Mouse (Mus musculus): ENCODE results near the gene Klhl42. TPM values are rescaled to one million over a fixed set of nuclear protein-coding genes. Genes with fewer than 3 reads are reported as not detected.
A peak's percentile ranks its signal among the peaks of the same experiment; 100 is the strongest.

Klhl42 gene
- total RNA-seq, 2 experiments from 2014 or later, result 19.6 to 20.7 TPM

DNA sequence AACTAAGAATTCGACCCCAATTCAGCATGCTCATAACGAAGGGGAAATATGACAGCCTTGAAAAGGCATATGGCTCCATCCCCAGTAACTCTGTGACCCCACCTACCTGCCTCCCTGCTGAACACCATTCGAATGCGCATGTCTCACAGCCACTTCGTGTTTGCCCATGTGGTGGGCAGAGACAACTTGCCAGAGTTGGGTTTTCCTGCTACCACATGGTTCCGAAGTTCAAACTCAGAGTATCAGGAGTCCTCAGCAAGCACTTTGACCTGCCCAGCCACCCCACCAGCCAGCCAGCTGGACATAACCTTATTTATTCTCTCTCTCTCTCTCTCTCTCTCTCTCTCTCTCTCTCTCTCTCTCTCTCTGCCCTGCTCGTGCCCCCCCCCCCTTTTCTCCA lies 3.4 kb upstream of the Klhl42 start:
- no peak for DNase-seq

DNA sequence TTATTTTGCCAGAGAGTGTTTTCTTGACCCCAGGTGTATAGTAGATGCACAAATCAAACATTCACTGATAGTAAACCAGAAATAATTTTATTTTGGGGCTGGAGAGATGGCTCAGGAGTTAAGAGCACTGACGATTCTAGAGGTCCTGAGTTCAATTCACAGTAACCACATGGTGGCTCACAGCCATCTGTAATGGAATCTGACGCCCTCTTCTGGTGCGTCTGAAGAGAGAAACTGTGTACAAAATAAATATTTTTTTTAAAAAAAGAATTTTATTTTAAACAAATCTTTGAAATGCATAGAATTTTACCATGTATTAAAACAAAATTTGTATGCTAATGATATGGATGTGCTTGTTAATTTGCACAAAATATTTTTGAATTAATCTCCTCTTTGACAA lies 2.7 kb upstream of the Klhl42 start:
- DNase-seq, result no peak

DNA sequence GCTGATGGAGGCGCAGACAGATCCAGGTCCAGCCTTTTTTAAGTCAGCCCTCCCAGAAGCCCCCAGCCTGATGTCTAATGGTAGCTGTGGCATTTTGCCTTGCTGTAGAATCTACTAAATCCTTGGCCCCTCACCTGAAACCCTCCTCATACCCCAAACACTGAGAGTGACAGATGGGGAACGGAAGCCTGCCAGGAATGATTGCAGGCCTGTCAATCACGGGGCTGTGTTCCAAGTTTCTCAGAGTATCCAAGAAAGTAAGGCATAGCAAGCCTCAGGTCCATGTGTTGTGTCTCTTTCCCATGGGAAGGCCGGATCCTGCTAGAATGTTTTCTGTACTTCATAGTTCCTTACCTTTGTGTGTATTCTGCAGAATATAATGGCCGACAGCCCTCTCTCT lies 988 bp upstream of the Klhl42 start:
- DNase-seq, result peak in 1 of 2 experiments; percentile 23

DNA sequence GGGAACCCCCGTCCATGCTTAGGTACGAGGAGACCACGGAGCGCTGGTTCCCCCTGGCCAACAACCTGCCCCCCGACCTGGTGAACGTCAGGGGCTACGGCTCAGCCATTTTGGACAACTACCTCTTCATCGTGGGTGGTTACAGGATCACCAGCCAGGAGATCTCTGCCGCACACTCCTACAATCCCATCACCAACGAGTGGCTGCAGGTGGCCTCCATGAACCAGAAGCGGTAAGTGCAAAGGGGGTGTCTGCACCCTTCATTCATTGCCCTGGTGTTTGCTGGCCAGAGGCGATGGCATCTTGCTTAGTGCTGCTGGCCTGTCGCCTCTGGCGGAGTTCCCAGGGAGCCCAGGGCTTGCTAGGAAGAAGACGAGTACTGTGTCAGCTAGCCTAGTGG lies 957 bp downstream of the Klhl42 start:
- DNase-seq, result peak; percentile 40 to 43

DNA sequence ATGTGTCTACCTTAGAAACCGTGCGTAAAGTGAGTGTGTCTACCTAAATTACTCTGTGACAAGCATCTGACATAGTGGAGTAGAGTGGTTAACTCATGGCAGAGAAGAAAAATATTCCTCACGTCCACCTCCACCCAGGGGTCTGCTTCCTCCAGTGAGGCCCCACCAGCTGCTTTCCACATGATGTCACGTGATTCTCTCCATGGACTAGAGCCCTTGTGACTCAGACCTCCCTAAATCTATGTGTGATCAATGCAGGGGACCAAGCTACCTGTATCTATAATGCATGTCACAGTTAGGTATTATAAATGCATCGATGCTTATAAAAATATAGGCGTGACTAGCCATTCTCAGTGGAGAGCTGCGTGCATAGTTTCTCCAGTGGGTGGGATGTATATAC lies 3.6 kb downstream of the Klhl42 start:
- no peak for DNase-seq

DNA sequence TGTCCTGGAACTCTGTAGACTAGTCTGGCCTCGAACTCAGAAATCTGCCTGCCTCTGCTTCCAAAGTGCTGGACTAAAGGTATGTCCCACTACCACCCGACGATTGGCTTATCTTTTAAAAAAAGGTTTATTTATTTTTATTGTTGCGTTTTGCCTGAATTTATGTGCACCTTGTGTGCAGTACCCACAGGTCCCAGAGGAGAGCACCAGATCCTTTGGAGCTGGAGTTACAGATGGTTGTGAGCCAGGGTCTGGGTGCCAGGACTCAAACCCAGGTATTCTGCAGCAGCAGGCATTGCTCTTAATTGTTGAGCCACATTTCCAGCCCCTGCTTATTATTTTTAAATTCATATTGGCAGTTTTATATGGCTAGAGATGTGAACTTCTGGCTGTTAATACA lies 4.9 kb downstream of the Klhl42 start:
- no peak for DNase-seq

DNA sequence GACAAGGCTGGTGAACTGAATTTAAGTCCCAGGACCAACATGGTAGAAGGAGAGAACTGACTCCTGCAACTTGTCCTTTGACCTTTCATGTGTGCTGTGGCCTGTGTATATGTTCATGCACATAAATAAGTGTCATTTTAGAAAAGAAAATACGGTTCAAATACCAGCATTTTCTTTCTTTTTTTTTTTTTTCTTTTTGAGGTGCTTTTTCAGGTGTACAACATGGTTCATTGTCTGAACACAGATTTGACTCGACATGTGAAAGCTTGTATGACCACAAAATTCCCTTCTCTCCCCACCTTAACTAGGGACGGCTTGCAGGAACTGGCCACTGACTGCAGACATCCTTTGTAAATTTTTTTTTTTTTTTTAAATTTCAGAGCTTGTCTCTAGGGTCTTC lies 5.8 kb downstream of the Klhl42 start:
- DNase-seq, result no peak

DNA sequence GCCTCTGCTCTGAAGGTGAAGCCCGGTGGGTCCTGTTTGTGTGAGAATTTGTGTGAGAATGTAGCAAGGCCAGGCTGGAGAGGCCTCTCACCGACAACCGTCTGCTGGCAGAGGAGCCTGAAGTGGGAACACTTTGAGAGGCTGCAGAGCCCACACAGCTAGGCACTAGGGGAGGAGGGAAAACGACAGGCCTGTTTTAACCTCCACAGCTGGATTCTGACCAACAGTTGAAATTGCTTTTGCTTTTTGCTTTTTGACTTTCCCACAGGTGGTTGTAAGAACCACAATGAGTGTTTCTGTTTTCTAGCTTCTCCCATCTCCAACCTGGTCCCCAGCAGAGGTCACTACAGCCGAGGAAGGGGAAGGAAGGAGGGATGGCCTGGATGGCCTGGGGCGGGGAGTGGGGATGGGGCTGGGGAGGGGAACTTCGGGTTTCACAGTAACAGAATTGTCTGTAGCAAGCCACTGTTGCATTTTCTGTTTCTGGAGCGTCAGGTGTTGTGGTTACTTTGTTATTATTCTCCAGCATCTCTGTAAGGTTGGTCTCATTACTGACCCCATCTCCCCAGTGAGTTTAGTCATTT lies 6.3 kb downstream of the Klhl42 start:
- DNase-seq, result no peak

DNA sequence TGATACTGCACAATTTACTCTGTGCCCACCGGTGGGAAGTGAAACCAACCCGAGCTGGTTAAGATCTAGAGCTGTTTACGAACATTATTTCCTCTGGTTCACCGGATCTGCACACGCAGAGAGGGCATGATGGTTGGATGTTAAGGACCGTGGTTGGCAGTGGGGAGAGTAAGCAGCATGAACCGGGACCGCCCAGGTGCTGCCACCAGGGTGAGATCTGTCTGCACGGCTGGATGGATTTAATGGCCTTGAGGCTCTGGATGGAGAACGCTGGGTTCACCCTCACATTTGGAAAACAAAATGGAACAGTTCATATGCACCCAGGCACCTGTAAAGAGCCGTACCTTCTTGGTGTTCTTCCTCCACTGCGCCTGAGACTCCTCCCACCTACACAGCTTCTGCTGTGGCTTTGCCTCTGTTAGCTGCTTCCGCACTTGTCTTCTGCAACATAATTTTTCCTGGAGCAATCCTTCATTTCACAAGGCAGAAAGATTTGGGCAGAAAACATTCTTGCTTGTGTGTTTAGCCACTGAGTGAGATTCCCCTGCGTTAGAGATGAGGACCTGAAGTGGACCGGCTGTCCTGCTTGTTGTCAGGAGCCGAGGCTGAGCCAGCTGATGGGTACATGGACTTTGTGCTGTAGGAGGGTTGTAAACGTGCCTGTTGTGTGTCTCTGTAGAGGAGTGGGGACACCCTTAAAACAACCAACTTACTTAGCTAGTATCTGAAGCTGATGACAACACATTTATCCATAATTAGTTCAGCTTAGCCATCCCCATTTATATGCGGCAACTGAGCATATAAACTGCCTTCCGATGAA lies 8.5 kb downstream of the Klhl42 start:
- DNase-seq, result no peak

DNA sequence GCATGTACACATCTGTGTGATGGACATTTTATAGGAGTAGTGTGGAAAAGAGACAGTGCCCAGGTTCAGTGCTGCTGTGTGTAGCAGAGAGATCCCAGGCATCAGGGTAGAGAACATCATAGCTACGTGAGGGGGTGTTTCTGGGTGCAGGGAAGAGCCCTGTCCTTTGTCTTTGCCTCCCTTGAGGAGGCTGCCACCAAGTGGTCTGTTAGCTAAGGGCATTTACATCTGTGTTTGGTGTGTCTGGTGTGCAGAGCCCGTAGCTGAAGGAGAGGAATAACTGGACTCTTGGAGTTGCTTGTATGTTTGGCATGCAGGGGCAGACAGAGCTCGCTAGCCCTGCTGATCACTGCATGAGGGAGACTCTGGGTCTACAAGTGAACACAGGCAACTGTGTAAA lies 11.1 kb downstream of the Klhl42 start:
- DNase-seq, result no peak

DNA sequence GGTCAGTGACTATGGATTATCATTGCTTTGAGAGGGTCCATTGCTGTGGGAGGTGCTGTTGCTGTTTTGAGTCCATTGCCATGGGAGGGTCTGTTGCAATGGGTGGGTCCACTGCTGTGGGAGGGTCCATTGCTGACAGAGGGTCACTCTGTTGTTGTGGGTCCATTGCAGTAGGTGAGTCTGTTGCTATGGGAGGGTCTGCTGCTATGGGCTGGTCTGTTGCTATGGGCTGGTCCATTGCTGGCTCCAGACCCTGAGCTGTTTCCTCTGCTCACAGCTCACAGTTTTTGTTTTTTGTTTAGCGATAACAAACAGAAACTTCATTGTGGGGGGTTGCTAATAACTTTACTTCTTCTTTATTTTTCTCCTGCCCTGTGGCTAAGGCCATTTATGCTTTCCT lies 14.3 kb downstream of the Klhl42 start:
- no peak for DNase-seq

DNA sequence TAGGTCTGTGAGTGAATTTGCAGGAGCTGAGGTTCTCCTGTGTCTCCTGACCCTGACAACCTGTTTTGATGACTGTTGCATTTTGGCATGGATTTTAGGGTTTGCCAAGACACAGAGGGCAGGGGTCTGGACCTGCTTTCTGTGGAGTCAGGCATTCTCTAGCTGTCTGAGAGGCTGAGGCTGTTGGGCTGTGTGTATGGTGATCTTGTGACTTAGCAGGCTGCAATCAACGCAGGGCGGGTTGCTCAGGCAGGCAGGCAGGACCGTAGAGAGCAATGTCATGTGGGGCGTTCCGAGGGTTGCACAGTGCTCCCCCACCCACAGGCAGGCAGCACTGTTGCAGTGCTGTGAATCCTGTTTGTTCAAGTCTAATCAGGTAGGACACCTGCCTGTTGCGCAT lies 15.5 kb downstream of the Klhl42 start:
- DNase-seq, result no peak

DNA sequence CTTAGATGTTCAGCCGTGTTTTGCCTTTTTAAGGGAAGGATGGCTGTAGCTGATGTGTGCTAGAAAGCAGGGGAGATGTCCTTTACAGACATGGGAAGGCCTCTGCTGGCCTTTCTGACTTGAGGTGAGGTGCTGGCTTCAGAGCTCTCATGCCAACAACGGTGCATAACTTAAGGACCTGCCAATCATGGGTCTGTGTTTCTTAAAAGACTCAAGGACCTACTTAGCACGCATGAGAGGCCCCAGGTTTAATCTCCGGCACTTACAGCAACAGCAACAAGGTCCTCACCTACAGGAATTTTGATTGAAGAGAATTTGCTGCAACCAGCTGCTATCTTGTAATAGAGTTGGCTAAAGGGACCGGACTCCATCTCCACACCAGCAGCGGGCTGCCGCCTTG lies 18.1 kb downstream of the Klhl42 start:
- no peak for DNase-seq

DNA sequence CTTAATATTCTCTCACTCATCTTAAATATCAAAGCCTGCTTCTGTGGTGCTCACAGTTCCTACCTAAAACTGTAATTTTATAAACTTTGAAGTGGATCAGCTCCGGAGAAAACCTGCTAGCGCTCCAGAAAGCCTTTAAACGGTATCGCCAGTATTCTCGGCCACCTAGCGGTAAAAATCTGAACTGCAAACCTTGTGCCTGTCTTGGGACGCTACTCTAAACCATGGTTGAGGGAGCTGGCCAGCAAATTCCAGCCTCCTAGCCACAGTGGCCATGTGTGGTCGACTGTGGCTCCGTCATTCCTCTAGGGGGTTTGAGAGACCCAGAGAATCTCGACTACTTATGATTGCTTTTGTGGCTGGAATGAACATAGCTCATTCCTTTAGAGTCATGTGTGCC lies 25.4 kb downstream of the Klhl42 start:
- DNase-seq, result peak; percentile 60 to 76

DNA sequence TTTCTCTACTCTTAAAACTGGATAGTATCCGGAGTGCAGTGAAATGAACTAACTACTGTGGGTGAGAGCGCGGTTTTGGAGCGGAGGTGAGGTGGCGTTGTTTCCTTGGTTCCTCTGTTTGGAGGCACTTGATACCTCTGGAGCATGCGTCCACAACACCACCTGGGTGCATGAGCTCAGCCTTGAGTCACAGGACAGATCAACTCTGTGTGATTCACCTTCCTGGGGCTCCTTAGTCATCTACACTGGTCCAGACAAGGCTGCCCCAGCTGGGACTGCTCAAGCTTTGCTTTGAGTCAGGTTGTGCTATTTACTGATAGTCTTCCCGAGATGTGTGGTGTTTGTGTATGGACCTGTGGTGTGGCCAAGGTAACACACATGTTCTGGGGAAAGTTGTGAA lies 26.6 kb downstream of the Klhl42 start:
- DNase-seq, result no peak

DNA sequence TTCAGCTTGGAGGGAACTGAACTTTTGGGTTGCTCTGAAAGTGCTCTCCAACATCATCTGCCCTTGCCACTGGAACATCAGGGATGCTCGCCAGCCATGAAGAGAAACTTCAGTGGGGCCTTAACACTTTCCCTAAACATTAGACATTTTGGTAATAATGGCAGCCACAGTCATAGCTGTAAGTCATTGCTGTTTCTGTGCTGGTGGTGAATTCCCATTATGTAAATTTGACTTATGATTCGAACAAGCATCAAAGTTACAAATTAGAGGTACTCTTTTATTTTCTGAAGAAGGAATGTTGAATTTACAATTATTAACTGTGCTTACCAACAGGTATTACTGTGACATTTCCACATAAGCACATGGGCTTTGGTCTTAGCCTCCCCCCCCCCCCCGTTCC lies 27.0 kb downstream of the Klhl42 start:
- no peak for DNase-seq

DNA sequence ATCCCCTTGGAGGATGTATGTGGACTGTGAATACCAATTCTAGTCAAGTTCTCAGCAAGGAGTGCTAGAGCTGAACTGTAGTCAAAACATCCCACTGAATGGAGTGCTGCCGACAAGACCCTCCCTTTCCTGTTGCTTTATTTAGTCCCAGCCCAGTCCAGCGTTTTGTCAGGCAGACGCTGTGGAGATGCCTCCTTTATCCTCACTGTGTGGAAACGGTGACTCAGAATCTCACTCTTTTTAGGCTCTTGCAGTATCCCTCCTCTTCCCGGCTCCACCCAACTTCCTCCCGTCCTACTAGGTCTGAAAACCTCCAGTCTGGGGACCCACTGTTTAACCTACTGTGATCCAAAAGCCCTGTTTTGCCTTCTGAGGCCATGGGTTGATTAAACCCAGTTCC lies 30.1 kb downstream of the Klhl42 start:
- no peak for DNase-seq

DNA sequence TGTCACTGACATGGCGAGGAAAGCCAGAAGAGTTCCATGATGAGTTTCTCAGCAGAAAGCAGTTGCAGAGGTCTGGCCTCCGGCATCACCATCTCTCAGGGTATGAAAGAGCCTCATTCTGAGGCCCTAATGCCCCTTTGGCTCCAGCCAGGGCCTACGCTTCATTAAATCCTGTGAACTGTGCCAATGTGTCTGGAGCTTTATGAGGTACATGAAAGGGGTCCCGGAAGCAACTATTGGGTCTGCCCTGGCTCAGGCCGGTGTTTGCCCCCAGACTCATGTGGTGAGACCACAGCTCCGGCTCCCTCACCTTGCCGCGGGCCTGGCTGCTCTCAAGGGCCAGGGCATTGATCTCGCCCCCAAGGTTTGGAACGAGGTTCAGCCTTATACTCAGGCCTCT lies 36.1 kb downstream of the Klhl42 start:
- no peak for DNase-seq

DNA sequence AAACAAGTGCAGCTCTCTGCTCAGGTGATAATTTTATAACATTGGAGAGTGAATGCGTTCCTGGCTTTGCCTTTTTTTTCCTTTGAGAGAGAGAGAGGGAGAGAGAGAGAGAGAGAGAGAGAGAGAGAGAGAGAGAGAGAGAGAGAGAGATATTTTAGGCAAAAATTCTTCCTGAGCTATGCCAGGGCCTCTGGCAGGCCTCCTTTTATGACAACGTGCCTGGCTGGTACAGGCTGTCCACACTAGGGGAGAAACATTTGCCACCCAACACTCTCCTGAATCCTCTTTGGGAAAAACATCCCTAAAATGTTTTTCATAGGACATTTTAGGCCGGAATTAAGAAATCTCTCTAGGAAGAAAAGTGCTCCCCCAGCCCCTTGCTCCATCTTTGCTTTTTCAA lies 47.1 kb downstream of the Klhl42 start:
- DNase-seq, result no peak

DNA sequence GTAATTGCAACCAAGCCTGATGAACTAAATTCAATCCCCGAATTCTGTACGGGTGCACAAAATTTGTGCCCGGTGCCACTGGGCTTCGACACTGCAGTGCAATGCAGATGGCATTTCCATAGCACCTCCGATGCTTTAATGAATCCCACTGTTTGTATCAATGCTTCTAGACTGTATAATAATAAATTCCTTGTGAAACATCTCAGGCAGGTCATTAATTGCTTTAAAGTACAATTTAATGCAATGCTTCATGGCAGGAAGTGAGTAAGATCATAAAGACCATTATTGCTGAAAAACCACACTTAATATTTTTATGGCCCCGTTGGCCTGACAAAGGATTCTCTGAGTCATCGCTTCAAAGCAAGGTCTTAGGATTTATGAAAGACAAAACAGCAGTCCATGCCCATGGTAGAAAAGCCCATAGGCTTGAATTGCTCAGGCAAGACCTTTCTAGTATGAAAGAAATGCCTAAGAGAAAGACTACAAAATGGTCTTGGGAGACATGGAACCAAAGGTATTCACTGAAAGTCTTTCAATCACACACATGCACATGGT lies 49.5 kb downstream of the Klhl42 start:
- DNase-seq, result no peak

DNA sequence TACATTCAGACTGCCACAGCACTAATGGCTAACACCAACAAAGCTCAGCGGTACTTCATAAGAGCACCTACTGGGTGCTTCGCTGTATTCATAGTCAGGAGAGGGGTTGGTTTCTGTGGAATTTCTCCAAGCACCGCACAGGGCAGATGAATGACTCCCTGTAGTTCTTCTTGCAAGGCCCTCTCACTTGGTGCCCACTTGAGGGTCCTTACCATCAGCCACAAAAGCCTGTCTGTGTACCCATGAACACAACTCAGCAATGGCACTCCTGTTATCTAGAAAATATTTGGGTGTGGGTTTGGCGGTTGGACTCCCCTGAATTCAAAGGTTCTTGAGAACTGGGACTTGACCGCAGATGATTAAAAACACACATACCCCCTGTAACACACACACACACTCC lies 53.5 kb downstream of the Klhl42 start:
- no peak for DNase-seq

DNA sequence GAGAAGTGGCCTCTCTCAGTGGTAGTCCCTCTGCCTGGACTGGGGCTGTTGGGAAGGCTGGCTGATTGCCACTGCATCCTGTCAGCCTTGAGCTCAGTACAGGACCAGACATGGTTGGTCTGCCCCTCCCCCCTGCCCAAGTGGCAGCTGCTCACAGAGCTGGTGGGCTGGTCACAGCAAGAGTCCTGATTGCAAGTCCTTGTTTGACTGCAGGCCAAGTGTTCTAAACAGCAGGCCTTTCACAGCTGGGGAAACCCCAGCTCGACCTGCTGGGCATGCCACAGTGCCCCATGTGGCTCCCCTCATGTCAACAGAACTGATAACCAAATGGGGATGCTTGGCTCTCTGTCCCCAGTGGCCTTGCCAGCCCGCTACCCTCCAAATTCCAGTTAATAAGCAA lies 54.1 kb downstream of the Klhl42 start:
- DNase-seq, result peak; percentile 11 to 34

DNA sequence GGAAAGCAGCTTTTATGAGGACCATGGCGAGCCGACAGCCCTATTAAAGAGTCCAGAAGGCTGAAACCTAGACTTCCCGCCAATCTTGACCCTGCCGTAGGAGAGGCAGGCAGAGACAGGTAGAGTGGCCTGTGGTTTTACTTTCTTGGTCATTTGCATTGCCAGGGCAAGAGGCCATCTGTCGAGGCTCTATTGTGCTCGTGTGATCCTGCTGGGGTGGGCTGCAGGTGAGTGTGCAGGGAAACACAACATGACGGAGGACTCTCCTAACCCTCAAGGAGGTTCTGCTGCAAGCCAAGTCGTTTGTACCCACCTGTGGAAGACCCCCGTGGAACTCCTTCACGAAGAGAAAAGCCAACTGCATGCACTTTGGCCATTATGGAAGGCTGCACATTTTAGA lies 54.6 kb downstream of the Klhl42 start:
- DNase-seq, result no peak

DNA sequence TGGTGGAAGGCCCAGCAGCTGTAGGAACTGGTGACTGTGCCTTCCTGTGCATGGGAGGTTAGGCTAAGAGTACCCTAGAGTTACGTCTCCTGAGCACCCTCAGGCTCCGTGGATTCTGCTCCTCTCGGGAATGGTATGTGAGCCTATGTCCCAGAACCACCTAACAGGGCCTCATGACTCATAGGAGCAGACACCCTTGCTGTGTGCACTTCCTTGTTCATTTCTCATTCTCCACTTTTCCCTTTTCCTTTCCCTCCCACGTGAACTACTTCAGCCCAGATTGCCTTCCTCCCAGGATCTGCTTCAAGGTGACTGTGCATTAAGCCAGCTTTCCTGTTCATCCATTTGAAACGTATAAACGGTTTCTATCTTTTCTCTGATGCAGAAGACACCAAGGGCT lies 59.9 kb downstream of the Klhl42 start:
- no peak for DNase-seq
